Mouse (Mus musculus): ENCODE data around the gene Gba2. TPM values are rescaled to one million over a fixed set of nuclear protein-coding genes. Genes with fewer than 3 reads are reported as not detected.

Gba2 gene
- polyA plus RNA-seq, 1 experiment from 2014 or later, result 24.2 TPM

- WGBS, result 4% methylated on average over 10 of the region's 10 CpGs
- H3K9ac ChIP-seq, result peak overlapping the region; percentile 90
- peak overlapping the region; percentile 79 for H3K4me3 ChIP-seq
- H3K36me3 ChIP-seq, result peaks cover 41% of the 10 kb centered on the region
- H3K4me2 ChIP-seq, result peak overlapping the region; percentile 95
- H3K9me3 ChIP-seq, result no peaks in the 10 kb centered on the region
- H3K27ac ChIP-seq, result peak overlapping the region; percentile 83; the same call in 1 of the 2 replicates
- peaks cover 42% of the 10 kb centered on the region for H3K4me1 ChIP-seq
- H3K27me3 ChIP-seq, result no peaks in the 10 kb centered on the region
- no peak for ATAC-seq (ENCODE audit: insufficient number of reproducible peaks, insufficient read depth, low FRiP score, low TSS enrichment, low read depth)
Measured at GRCm38 (mm10) chr4:43579256-43579655, 583 bp upstream of the Gba2 start.

GRCm38 (mm10) chr4:43577237-43577881 lies 1.3 kb downstream of the Gba2 start:
- Histone ChIP-seq H3K4me3 (peak overlapping the region; percentile 79), H3K27me3 (no peaks in the 10 kb centered on the region), H3K4me1 (peaks cover 42% of the 10 kb centered on the region), H3K9me3 (no peaks in the 10 kb centered on the region), H3K9ac (peak overlapping the region; percentile 90), H3K36me3 (peaks cover 40% of the 10 kb centered on the region), H3K27ac (no peak overlapping the region; the same call in 1 of the 2 replicates), H3K4me2 (peak overlapping the region; percentile 95)
- 44% methylated on average over 8 of the region's 8 CpGs for WGBS
- no peak for ATAC-seq (ENCODE audit: insufficient number of reproducible peaks, insufficient read depth, low FRiP score, low TSS enrichment, low read depth)

GRCm38 (mm10) chr4:43575356-43575755 lies 3.3 kb downstream of the Gba2 start:
- no peak for ATAC-seq (ENCODE audit: insufficient number of reproducible peaks, insufficient read depth, low FRiP score, low TSS enrichment, low read depth)
- H3K9ac ChIP-seq, result peak overlapping the region; percentile 3; the same call in 1 of the 2 replicates
- 0 out of 2 replicates have a peak overlapping the region, but pooled peaks have one; percentile 95 for H3K4me2 ChIP-seq
- 77% methylated on average over 2 of the region's 2 CpGs for WGBS
- no peak overlapping the region for H3K27ac ChIP-seq
- H3K27me3 ChIP-seq, result no peaks in the 10 kb centered on the region
- H3K36me3 ChIP-seq, result peaks cover 39% of the 10 kb centered on the region
- peaks cover 42% of the 10 kb centered on the region for H3K4me1 ChIP-seq
- H3K4me3 ChIP-seq, result no peak overlapping the region
- no peaks in the 10 kb centered on the region for H3K9me3 ChIP-seq

- 92% methylated on average over 4 of the region's 4 CpGs for WGBS
- Histone ChIP-seq H3K36me3 (peaks cover 56% of the 10 kb centered on the region), H3K27ac (no peak overlapping the region), H3K9me3 (no peaks in the 10 kb centered on the region), H3K4me1 (peaks cover 32% of the 10 kb centered on the region), H3K4me3 (no peak overlapping the region), H3K9ac (no peak overlapping the region), H3K27me3 (no peaks in the 10 kb centered on the region), H3K4me2 (no peak overlapping the region)
- no peak for ATAC-seq (ENCODE audit: insufficient number of reproducible peaks, insufficient read depth, low FRiP score, low TSS enrichment, low read depth)
Measured at GRCm38 (mm10) chr4:43573561-43573960, 5.1 kb downstream of the Gba2 start.

- Histone ChIP-seq H3K9me3 (no peaks in the 10 kb centered on the region), H3K4me2 (no peak overlapping the region), H3K9ac (no peak overlapping the region), H3K27me3 (no peaks in the 10 kb centered on the region), H3K4me3 (no peak overlapping the region), H3K36me3 (peaks cover 76% of the 10 kb centered on the region), H3K4me1 (peaks cover 17% of the 10 kb centered on the region), H3K27ac (no peak overlapping the region)
- 81% methylated on average over 6 of the region's 6 CpGs for WGBS
- ATAC-seq (ENCODE audit: insufficient number of reproducible peaks, insufficient read depth, low FRiP score, low TSS enrichment, low read depth), result no peak
Measured at GRCm38 (mm10) chr4:43571395-43572045, 7.2 kb downstream of the Gba2 start.

- no peaks in the 10 kb centered on the region for H3K27me3 ChIP-seq
- H3K9me3 ChIP-seq, result no peaks in the 10 kb centered on the region
- 92% methylated on average over 9 of the region's 9 CpGs for WGBS
- no peak overlapping the region for H3K4me3 ChIP-seq
- no peak for ATAC-seq (ENCODE audit: insufficient number of reproducible peaks, insufficient read depth, low FRiP score, low TSS enrichment, low read depth)
- peaks cover 75% of the 10 kb centered on the region for H3K36me3 ChIP-seq
- H3K4me1 ChIP-seq, result peaks cover 14% of the 10 kb centered on the region
- no peak overlapping the region for H3K4me2 ChIP-seq
- no peak overlapping the region for H3K9ac ChIP-seq
- no peak overlapping the region for H3K27ac ChIP-seq
Measured at GRCm38 (mm10) chr4:43567140-43567539, 11.5 kb downstream of the Gba2 start.

GRCm38 (mm10) chr4:43564231-43564630 lies 14.4 kb downstream of the Gba2 start:
- WGBS, result 60% methylated on average over 2 of the region's 2 CpGs
- Histone ChIP-seq H3K9ac (no peak overlapping the region), H3K9me3 (no peaks in the 10 kb centered on the region), H3K4me1 (peaks cover 33% of the 10 kb centered on the region), H3K27me3 (no peaks in the 10 kb centered on the region), H3K4me3 (no peak overlapping the region; the same call in 1 of the 2 replicates), H3K36me3 (peaks cover 47% of the 10 kb centered on the region), H3K27ac (no peak overlapping the region), H3K4me2 (peak overlapping the region; percentile 12; the same call in 1 of the 2 replicates)
- no peak for ATAC-seq (ENCODE audit: insufficient number of reproducible peaks, insufficient read depth, low FRiP score, low TSS enrichment, low read depth)

GRCm38 (mm10) chr4:43563601-43563875 lies 15.1 kb downstream of the Gba2 start:
- peaks cover 40% of the 10 kb centered on the region for H3K4me1 ChIP-seq
- H3K9me3 ChIP-seq, result no peaks in the 10 kb centered on the region
- peaks cover 40% of the 10 kb centered on the region for H3K36me3 ChIP-seq
- ATAC-seq (ENCODE audit: insufficient number of reproducible peaks, insufficient read depth, low FRiP score, low TSS enrichment, low read depth), result no peak
- H3K9ac ChIP-seq, result peak overlapping the region; percentile 87
- peak overlapping the region; percentile 62 for H3K4me3 ChIP-seq
- peak overlapping the region; percentile 88 for H3K4me2 ChIP-seq
- no peak overlapping the region for H3K27ac ChIP-seq
- 80% methylated on average over 4 of the region's 4 CpGs for WGBS
- no peaks in the 10 kb centered on the region for H3K27me3 ChIP-seq

GRCm38 (mm10) chr4:43562769-43563600 lies 15.7 kb downstream of the Gba2 start:
- Histone ChIP-seq H3K27me3 (no peaks in the 10 kb centered on the region), H3K9me3 (no peaks in the 10 kb centered on the region), H3K4me1 (peaks cover 46% of the 10 kb centered on the region), H3K4me2 (peak overlapping the region; percentile 88), H3K4me3 (peak overlapping the region; percentile 62), H3K9ac (peak overlapping the region; percentile 87), H3K36me3 (peaks cover 34% of the 10 kb centered on the region), H3K27ac (peak overlapping the region; percentile 96)
- WGBS, result 8% methylated on average over 22 of the region's 22 CpGs
- no peak for ATAC-seq (ENCODE audit: insufficient number of reproducible peaks, insufficient read depth, low FRiP score, low TSS enrichment, low read depth)

GRCm38 (mm10) chr4:43561997-43562768 lies 16.5 kb downstream of the Gba2 start, which contains the start of the genes Creb3 and Tln1:
TSS of gene Creb3 (plus strand) at chr4:43562332.
TSS of gene Tln1 (minus strand) at chr4:43562691.
- Histone ChIP-seq H3K36me3 (peaks cover 31% of the 10 kb centered on the region), H3K9me3 (no peaks in the 10 kb centered on the region), H3K27ac (peak within 1 kb of the TSS; percentile 96), H3K4me3 (peak within 1 kb of the TSS; percentile 62), H3K4me1 (peaks cover 54% of the 10 kb centered on the region), H3K27me3 (no peaks in the 10 kb centered on the region), H3K4me2 (peak within 1 kb of the TSS; percentile 88), H3K9ac (peak within 1 kb of the TSS; percentile 87)
- under 1% methylated on average over 62 of the region's 62 CpGs for WGBS
- peak; percentile 91 for ATAC-seq (ENCODE audit: insufficient number of reproducible peaks, insufficient read depth, low FRiP score, low TSS enrichment, low read depth)

All from embryonic facial prominence, embryonic 13.5 days (tissue).